Mouse (Mus musculus) hindbrain, embryonic 16.5 days (tissue): ENCODE data around the gene Glrx. TPM values are rescaled to one million over a fixed set of nuclear protein-coding genes. Genes with fewer than 3 reads are reported as not detected.

Experiments
- ATAC-seq: fragments of 200-750 bp; cut with Nextera tagmentation; 2 replicates; pipeline ENCODE4 v1.8.0; 2017; ENCODE audit warnings: moderate TSS enrichment, moderate library complexity
- H3K27ac ChIP-seq: fragments of 300-500 bp; sonication (generic); 2 replicates; pipeline ENCODE4 v1.5.1; 2014; ENCODE audit warnings: low read depth, mild to moderate bottlenecking, control low read depth, low read length, moderate library complexity
- H3K27me3 ChIP-seq: fragments of 300-500 bp; sonication (generic); replicated peaks from 2 replicates; pipeline ENCODE4 v1.6.1; 2014; ENCODE audit warnings: low read length; ENCODE audit not compliant: control insufficient read depth, insufficient read depth
- H3K36me3 ChIP-seq: fragments of 300-500 bp; sonication (generic); 2 replicates; pipeline ENCODE4 v1.6.1; 2014; ENCODE audit warnings: mild to moderate bottlenecking, low read length, moderate library complexity, mixed read lengths; ENCODE audit not compliant: control insufficient read depth, insufficient read depth
- H3K4me1 ChIP-seq: fragments of 300-500 bp; sonication (generic); 2 replicates; pipeline ENCODE4 v1.6.1; 2014; ENCODE audit warnings: low read depth, low read length; ENCODE audit not compliant: control insufficient read depth, insufficient read depth
- H3K4me2 ChIP-seq: fragments of 300-500 bp; sonication (generic); 2 replicates; pipeline ENCODE4 v1.6.1; 2014; ENCODE audit warnings: mild to moderate bottlenecking, low read length, control low read depth, moderate library complexity
- H3K4me3 ChIP-seq: fragments of 300-500 bp; sonication (generic); 2 replicates; pipeline ENCODE4 v1.5.1; 2014; ENCODE audit warnings: mild to moderate bottlenecking, low read length, control low read depth, moderate library complexity
- H3K9ac ChIP-seq: fragments of 300-500 bp; sonication (generic); 2 replicates; pipeline ENCODE4 v1.6.1; 2014; ENCODE audit warnings: low read depth, mild to moderate bottlenecking, control low read depth, low read length, moderate library complexity
- H3K9me3 ChIP-seq: fragments of 300-500 bp; sonication (generic); 2 replicates; pipeline ENCODE4 v1.6.1; 2014; ENCODE audit warnings: mild to moderate bottlenecking, low read length, moderate library complexity; ENCODE audit not compliant: control insufficient read depth
- WGBS: fragments of 180-500 bp; shearing (Covaris S2); extraction: QIAGEN DNeasy Blood & Tissue Kit; methylation state at CpG from one replicate; pipeline ENCODE4 v1.1.7; 2014; 5-methylcytosine and 5-hydroxymethylcytosine counted together
- polyA plus RNA-seq: library from polyadenylated mRNA; unstranded; fragments of >200 nt; fragmentation: Nextera tagmentation; extraction: Ambion mirVana; gene quantifications from 2 replicates; pipeline ENCODE4 v1.2.1, GENCODE M21; 2015

Glrx gene
- 75.8 and 91.4 TPM in 2 replicates for polyA plus RNA-seq

- Histone ChIP-seq H3K9ac (peak within 1 kb of the TSS; percentile 61), H3K4me2 (peak within 1 kb of the TSS; percentile 77), H3K27me3 (no peaks in the 10 kb centered on the region), H3K4me3 (peak within 1 kb of the TSS; percentile 47), H3K9me3 (no peaks in the 10 kb centered on the region), H3K36me3 (no peaks in the 10 kb centered on the region), H3K27ac (peak within 1 kb of the TSS; percentile 85), H3K4me1 (peaks cover 23% of the 10 kb centered on the region)
- peak; percentile 95 for ATAC-seq
- WGBS, result 0% methylated on average over 12 of the region's 12 CpGs
Observed at GRCm38 (mm10) chr13:75839719-75840481, at the start of gene Glrx. Glrx (plus strand) TSS chr13:75839868.

GRCm38 (mm10) chr13:75790550-75791205 is 49.0 kb upstream of the Glrx start:
- ATAC-seq, result no peak
- H3K27ac ChIP-seq, result no peak overlapping the region
- H3K4me1 ChIP-seq, result no peaks in the 10 kb centered on the region
- no peaks in the 10 kb centered on the region for H3K36me3 ChIP-seq
- H3K4me2 ChIP-seq, result no peak overlapping the region
- 87% methylated on average over 1 of the region's 1 CpGs for WGBS
- H3K9me3 ChIP-seq, result no peaks in the 10 kb centered on the region
- no peaks in the 10 kb centered on the region for H3K27me3 ChIP-seq
- no peak overlapping the region for H3K9ac ChIP-seq
- H3K4me3 ChIP-seq, result no peak overlapping the region

GRCm38 (mm10) chr13:75793863-75794629 is 45.6 kb upstream of the Glrx start:
- H3K9ac ChIP-seq, result no peak overlapping the region
- no peaks in the 10 kb centered on the region for H3K4me1 ChIP-seq
- WGBS, result 69% methylated on average over 6 of the region's 6 CpGs
- H3K27me3 ChIP-seq, result no peaks in the 10 kb centered on the region
- no peaks in the 10 kb centered on the region for H3K36me3 ChIP-seq
- no peak for ATAC-seq
- H3K27ac ChIP-seq, result no peak overlapping the region
- no peak overlapping the region for H3K4me3 ChIP-seq
- no peak overlapping the region for H3K4me2 ChIP-seq
- H3K9me3 ChIP-seq, result no peaks in the 10 kb centered on the region

- 35% methylated on average over 18 of the region's 18 CpGs for WGBS
- H3K4me3 ChIP-seq, result peak overlapping the region; percentile 21
- no peaks in the 10 kb centered on the region for H3K27me3 ChIP-seq
- H3K27ac ChIP-seq, result no peak overlapping the region
- H3K36me3 ChIP-seq, result no peaks in the 10 kb centered on the region
- no peaks in the 10 kb centered on the region for H3K9me3 ChIP-seq
- no peaks in the 10 kb centered on the region for H3K4me1 ChIP-seq
- H3K9ac ChIP-seq, result peak overlapping the region; percentile 33
- peak overlapping the region; percentile 52 for H3K4me2 ChIP-seq
- ATAC-seq, result peak; percentile 99
Observed at GRCm38 (mm10) chr13:75797369-75798141, 42.1 kb upstream of the Glrx start.

- Histone ChIP-seq H3K36me3 (no peaks in the 10 kb centered on the region), H3K4me2 (no peak overlapping the region), H3K4me1 (no peaks in the 10 kb centered on the region), H3K4me3 (no peak overlapping the region), H3K27me3 (no peaks in the 10 kb centered on the region), H3K27ac (no peak overlapping the region), H3K9me3 (no peaks in the 10 kb centered on the region), H3K9ac (no peak overlapping the region)
- no peak for ATAC-seq
- WGBS, result 70% methylated on average over 7 of the region's 7 CpGs
Observed at GRCm38 (mm10) chr13:75798413-75799302, 41.0 kb upstream of the Glrx start.

GRCm38 (mm10) chr13:75799421-75799820 is 40.2 kb upstream of the Glrx start:
- H3K4me3 ChIP-seq, result no peak overlapping the region
- no peaks in the 10 kb centered on the region for H3K36me3 ChIP-seq
- 85% methylated on average over 3 of the region's 3 CpGs for WGBS
- ATAC-seq, result no peak
- no peaks in the 10 kb centered on the region for H3K4me1 ChIP-seq
- no peaks in the 10 kb centered on the region for H3K9me3 ChIP-seq
- no peaks in the 10 kb centered on the region for H3K27me3 ChIP-seq
- no peak overlapping the region for H3K9ac ChIP-seq
- no peak overlapping the region for H3K4me2 ChIP-seq
- no peak overlapping the region for H3K27ac ChIP-seq

GRCm38 (mm10) chr13:75807969-75808368 is 31.7 kb upstream of the Glrx start:
- no peak for ATAC-seq
- WGBS, result 93% methylated on average over 1 of the region's 1 CpGs
- H3K4me3 ChIP-seq, result no peak overlapping the region
- no peaks in the 10 kb centered on the region for H3K4me1 ChIP-seq
- no peak overlapping the region for H3K9ac ChIP-seq
- no peak overlapping the region for H3K27ac ChIP-seq
- H3K4me2 ChIP-seq, result no peak overlapping the region
- no peaks in the 10 kb centered on the region for H3K9me3 ChIP-seq
- no peaks in the 10 kb centered on the region for H3K36me3 ChIP-seq
- H3K27me3 ChIP-seq, result no peaks in the 10 kb centered on the region

GRCm38 (mm10) chr13:75809957-75810356 is 29.7 kb upstream of the Glrx start:
- Histone ChIP-seq H3K36me3 (no peaks in the 10 kb centered on the region), H3K27me3 (no peaks in the 10 kb centered on the region), H3K4me2 (no peak overlapping the region), H3K4me1 (no peaks in the 10 kb centered on the region), H3K4me3 (no peak overlapping the region), H3K27ac (no peak overlapping the region), H3K9me3 (no peaks in the 10 kb centered on the region), H3K9ac (no peak overlapping the region)
- WGBS, result 92% methylated on average over 1 of the region's 1 CpGs
- ATAC-seq, result no peak
